Mouse (Mus musculus) left cerebral cortex, adult 6 months (tissue): Measurements from ENCODE around the gene Cd6. TPM values are rescaled to one million over a fixed set of nuclear protein-coding genes. Genes with fewer than 3 reads are reported as not detected.

Experiments used
- long read RNA-seq, 2 experiments: library from polyadenylated mRNA; unstranded; transcript quantifications; one replicate each; pipeline ENCODE4 v2.0.0; 2019 to 2020
- polyA plus RNA-seq: library from polyadenylated mRNA; unstranded; fragments of <200 nt; fragmentation: Nextera tagmentation; gene quantifications from 2 replicates; pipeline ENCODE4 v1.2.3, GENCODE M21; 2021

The Cd6 gene
- 3.6 and 4.7 TPM in 2 replicates for polyA plus RNA-seq
- long read RNA-seq, experiment 1, partial matches to known transcripts = 1 of 7 reads
- long read RNA-seq, experiment 1, other reads (novel, unspliced or antisense) = 6 of 7 reads
- long read RNA-seq, experiment 2, partial matches to known transcripts = 2 of 5 reads
- long read RNA-seq, experiment 2, other reads (novel, unspliced or antisense) = 2 of 5 reads

GRCm38 (mm10) chr19:10829436-10830175, at the start of gene Cd6:
Gene Cd6 (minus strand): TSS chr19:10830058.

GRCm38 (mm10) chr19:10869886-10870527, 40.1 kb upstream of the Cd6 start, which contains the start of gene Tmem132a:
Gene Tmem132a (minus strand): TSS chr19:10869940.

GRCm38 (mm10) chr19:10839010-10839892, 9.4 kb upstream of the Cd6 start, which contains the start of gene Slc15a3:
Gene Slc15a3 (plus strand): TSS chr19:10839727.

Other genes with a start within 250 kb of the Cd6 start
- gene Ddb1, start 224.7 kb downstream of the Cd6 start, polyA plus RNA-seq = 49.1 and 60.4 TPM in 2 replicates
- gene Tkfc, start 224.4 kb downstream of the Cd6 start, polyA plus RNA-seq = 1.7 and 5.6 TPM in 2 replicates
- gene Vwce, start 195.8 kb downstream of the Cd6 start, polyA plus RNA-seq = 0.48 TPM in 1 of 2 replicates, not detected in the other
- not detected in 2 replicates for gene Pga5, start 152.0 kb downstream of the Cd6 start, polyA plus RNA-seq
- gene Vps37c, start 141.3 kb downstream of the Cd6 start, polyA plus RNA-seq = 20.3 and 26.0 TPM in 2 replicates
- gene Cd5, start 91.1 kb downstream of the Cd6 start, polyA plus RNA-seq = not detected in 2 replicates
- gene Slc15a3, start 9.7 kb upstream of the Cd6 start, polyA plus RNA-seq = 0.23 and 0.29 TPM in 2 replicates
- 51.6 and 71.8 TPM in 2 replicates for gene Tmem132a, start 39.9 kb upstream of the Cd6 start, polyA plus RNA-seq
- 48.6 and 51.7 TPM in 2 replicates for gene Tmem109, start 51.9 kb upstream of the Cd6 start, polyA plus RNA-seq
- gene Prpf19, start 65.2 kb upstream of the Cd6 start, polyA plus RNA-seq = 23.9 and 65.3 TPM in 2 replicates
- gene Zp1, start 90.6 kb upstream of the Cd6 start, polyA plus RNA-seq = not detected in 2 replicates
- 0.05 TPM in 1 of 2 replicates, not detected in the other for gene Ptgdr2, start 107.1 kb upstream of the Cd6 start, polyA plus RNA-seq
- gene Ccdc86, start 119.2 kb upstream of the Cd6 start, polyA plus RNA-seq = 4.8 and 6.0 TPM in 2 replicates
- not detected in 2 replicates for gene Ms4a10, start 144.6 kb upstream of the Cd6 start, polyA plus RNA-seq
- not detected in 2 replicates for gene Ms4a15, start 163.2 kb upstream of the Cd6 start, polyA plus RNA-seq
- gene Ms4a18, start 188.0 kb upstream of the Cd6 start, polyA plus RNA-seq = not detected in 2 replicates